Mouse (Mus musculus): ENCODE results near the gene Ahnak.
"Not testable (repeated sequence)": the region's sequence is repeated elsewhere in the genome, so short reads cannot be mapped to it uniquely, and the experiment has no call there.

Gene Ahnak

DNA sequence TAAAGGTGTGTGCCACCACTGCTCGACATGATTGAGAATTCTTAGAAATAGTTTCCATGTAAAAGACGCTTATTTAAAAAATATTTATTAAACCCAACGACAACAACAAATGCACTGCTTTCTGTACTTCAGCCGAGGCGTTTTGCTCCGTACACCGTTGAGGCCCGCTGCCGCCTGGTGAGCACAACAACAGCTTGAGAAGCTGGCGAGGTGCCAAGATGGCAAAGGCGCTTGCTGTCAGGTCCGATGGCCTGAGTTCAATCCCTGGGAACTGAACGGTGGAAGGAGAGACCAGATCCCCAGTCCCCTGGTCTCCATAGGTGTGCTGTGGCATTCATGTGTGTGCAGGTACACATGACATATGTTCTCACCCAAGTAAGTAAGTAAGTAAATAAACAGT lies 108.4 kb downstream of the Ahnak start:
- DNase-seq (ENCODE audit: low spot score), result no peak

DNA sequence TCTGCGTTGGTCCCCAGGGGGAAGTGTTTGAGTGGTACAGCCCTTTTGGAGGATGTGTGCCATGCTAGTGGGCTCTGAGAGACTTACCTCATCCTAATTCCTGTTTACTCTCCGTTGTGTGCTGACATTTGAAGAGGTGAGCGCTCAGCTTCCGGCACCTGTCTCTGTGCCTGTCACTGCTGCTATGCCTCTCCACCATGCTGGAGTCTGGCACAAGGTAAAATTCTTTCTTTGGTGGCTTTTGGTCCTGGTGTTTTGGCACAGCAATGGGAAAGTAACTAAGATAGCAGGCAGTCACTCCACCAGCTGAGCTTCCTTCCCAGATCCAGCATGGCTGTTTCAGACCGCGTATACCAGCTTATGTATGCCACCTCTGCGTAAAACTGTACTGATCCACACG lies 110.7 kb downstream of the Ahnak start:
- DNase-seq (ENCODE audit: low spot score), result no peak

DNA sequence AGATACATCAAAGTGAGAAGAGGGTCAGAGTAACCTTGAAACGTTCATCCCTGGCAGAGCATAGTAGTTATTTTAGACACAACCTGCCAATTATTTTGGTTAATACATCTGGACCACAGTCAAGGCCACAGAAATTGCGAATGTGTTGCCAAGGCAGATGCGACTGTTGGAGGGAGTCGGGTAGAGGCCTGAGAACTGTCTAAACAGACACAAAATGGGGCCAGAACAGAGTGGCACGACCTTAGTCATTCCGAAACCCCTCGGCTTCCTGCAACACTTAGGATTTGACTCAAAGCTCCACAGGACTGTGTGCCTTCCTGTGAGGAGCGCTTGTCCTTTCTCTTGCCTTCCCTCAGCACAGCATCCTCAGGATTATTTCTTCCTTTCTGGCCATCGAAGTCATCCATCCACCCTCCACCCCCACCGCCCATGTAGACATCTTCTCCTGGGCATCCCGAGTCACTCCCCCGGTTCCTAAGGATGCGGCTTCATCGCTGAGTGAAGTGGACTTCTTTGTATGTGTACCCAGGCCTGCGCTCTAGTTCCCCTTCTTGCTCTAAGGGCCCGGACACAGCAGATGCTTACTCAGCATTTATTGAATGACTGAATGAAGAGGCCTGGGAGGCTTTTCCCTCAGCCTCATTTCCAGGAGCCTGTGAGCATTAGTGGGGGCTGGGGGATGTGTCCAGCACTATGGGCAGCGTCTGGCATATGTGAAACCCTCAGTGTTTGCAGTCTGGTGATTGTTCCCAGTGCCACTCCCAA lies 111.4 kb downstream of the Ahnak start:
- no peak for DNase-seq (ENCODE audit: low spot score)

DNA sequence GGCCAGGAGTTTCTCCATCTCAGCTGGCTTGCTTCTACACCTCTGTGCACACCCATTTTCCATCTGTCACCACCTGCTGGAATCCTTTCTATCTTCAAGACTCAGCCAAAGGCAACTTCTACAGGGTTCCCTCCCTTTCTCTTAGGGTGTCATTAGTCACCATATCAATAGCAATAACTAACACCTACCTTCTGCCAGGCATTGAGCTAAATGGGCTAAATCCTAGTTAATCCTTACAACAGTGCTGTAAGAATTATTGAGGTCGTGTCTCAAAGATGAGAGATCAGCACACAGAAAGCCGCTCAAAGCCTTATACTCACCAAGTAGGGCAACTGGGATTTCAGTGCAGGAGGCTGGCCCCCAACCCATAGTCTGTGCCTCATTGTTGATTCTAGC lies 112.0 kb downstream of the Ahnak start:
- DNase-seq (ENCODE audit: low spot score), result no peak

DNA sequence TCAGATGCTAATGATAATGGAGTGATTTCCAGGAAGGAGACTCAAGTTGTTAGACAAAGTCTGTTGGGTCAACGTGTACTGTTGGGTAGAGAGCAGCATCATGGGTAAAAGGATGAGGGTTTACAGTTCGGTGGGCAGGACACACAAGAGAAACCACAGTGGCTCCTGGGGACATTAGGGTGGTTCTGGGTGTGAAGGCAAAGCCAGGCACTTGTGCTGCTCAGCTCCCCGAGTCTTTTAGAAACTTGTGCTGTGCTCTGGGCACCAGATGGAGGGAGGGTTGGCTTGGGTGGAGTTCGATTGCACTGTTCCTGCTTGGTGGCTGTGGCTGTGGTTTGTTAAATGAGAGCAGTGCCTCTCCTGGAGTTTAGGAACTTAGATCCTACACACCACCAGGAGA lies 114.9 kb downstream of the Ahnak start:
- no peak for DNase-seq (ENCODE audit: low spot score)

DNA sequence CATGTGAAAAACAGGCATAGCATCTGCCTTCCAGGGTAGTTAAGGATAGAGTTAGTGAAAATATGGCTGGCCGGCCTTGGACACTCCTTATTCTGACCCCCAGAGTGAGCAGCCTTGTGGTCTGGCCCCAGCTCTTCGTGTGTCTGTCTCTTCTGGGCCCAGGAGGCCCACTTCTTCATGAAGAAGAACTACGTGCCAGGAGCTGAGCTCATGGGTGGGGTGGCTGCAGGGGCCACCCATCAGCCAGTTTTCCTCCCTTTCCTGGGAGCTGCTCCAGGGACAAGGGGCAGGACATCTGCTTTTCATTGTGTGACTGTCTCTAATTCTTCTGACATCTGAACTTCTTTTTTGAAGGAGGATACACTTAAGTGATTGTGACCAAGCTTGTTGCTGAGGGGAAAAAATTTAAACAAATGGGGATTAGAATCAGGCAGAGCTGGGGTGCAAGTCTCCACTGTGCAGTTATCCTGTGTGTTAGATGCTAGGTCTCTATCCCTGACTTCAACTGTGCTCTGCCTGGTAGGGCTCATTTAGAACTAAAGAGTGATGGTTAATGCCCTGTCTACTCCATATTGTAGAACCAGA lies 116.1 kb downstream of the Ahnak start:
- no peak for DNase-seq (ENCODE audit: low spot score)

DNA sequence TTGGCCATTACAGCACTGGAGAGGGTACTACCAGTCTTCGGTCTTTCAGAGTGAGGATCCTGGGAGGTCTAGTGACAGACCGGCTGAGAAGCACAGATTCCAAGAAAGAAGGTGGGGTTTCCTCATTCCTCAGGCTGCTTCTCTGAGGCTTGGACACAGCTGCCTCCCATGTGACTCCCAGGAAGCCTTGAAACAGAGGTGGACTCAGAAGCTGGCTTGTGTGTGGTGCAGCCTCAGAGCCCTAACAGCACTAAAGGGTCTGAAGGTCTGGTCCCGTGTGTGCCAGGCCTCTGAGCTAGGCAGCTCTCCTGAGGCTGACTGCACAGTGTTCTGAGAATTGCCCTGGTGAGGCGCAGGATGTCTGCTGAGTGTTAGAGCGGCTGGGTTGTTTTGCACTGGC lies 117.0 kb downstream of the Ahnak start:
- no peak for DNase-seq (ENCODE audit: low spot score)

DNA sequence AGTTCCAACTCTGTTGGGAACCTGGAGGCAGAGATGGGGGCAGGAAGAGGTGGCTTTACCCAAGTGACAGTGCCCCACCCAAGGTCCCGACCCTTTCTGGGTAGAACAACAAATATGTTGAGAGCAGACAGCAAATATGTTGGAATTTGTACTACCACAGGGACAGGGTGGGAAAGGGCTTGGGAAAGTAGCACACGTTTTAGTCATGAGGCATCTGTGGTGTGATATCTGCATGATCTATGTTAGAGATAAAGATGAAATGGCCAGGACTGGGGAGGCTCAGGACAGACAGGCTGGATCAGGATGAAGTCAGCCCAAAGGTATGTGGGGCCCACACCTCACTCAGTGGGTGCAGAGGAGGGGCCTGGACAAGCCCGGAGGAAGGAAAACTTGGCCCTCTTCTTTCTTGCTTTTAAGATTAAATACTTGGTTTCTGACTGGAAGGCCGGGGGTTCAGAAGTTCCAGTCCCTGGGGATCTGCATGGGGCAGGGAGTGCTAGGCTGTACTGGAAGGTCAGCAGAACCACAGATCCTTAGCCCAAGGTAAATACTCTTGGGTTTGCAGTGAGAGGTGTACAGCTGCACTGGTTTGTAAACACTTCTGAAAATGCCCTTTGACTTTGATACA lies 117.8 kb downstream of the Ahnak start:
- DNase-seq (ENCODE audit: low spot score), result no peak

DNA sequence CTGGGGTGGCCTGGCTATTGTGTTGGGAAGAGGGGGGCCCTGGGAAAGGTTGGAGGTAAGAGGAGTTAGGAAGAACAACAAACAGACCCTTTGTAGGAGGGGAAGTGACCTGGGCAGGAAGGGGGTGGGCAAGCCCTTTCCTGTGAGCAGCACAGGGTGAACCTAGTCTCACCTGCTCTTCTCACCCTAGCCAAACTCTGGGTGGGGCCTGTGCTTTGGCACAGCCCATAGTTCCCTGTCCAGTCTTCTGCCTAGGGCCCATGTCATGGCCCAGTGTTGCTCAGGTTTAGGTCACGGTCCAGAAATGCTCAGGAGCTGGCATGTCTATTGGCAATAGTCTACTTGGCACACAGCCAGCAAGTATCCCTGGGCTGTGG lies 118.3 kb downstream of the Ahnak start:
- DNase-seq (ENCODE audit: low spot score), result no peak

DNA sequence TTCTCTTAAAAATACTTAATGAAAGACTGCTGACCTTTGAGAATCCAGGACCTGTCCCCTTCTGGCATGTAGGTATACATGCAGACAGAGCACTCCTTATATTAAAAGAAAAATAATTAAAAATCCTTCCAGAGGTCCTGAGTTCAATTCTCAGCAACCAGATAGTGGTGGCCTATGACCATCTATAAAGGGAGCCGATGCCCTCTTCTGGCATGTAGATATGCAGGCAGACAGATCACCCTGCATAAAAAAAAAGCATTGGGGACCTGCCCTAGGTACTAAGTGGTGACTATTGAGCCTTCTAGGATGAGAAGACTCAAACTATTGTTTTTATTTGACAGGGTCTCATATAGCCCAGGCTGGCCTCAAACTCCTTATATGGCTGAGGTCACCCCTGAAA lies 119.5 kb downstream of the Ahnak start:
- DNase-seq (ENCODE audit: low spot score), result no peak

DNA sequence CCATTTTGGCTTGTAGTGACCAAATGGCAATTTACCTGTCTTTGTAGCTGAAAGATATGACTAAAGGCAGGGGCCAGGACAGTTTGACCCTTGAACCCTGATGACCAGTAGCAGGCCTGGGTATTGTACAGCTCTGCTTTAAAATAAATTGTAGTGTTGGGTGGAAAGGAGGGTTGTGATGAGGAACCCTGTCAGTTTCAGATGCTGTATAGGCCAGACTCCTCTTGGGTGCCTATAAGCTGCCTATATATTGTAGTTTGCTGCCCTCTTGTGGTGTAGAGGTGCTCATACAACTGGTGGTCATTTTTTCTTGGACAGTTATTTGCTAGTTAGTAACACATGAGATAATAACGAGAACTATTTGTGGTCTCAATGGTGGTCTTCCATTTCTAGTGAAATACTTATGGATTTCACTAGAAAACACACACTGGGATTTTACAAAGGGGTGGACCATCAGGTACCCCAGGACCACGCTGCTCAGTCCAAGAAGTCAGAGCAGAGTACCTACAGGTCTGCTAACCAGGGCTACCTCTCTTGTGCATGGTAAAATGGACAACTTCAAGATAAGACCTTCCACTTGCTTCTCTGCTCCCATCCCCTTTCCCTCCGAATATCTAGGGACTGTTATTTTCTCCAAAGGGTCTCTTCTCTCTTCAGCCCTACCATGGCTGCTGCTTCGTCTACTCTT lies 121.2 kb downstream of the Ahnak start:
- peak; percentile 82 for DNase-seq (ENCODE audit: low spot score)

DNA sequence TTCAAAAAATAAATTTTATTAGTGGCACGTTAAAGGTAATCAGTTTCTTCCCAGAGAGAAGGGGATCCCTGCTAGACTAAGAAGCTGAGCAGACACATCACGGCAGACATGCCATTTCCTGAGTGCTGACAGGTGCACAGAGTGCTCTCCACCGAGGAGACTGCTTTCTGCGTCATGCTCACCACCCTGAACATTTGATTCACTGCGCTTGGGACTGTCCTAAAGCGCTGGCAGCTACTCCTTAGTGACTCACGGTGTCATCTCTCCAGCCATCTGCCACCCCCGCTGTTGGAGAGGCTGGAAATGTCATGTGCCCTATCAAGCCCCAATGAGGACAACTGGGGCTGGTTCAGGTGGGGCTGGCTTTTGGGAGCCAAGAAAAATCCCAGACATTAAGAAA lies 123.0 kb downstream of the Ahnak start:
- DNase-seq (ENCODE audit: low spot score), result no peak

DNA sequence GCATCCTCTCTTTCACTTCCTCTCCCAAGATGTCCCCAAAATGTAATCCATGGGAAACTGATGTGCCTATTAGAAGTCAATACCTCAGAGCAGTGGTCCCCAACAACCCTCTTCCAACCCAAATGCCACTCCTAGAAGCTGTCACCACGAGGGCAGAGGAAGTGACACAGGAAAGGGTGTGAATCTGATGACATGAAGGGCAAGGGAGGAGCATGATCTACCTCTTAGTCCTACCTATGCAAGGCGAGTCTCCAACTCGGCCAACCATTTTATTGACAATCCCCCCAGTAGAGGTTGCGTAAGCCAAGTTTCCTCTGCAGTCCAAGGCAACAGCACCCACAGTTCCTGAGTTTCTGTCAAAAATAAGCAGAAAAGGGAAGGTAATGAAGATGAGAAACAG lies 127.2 kb downstream of the Ahnak start:
- DNase-seq (ENCODE audit: low spot score), result no peak

DNA sequence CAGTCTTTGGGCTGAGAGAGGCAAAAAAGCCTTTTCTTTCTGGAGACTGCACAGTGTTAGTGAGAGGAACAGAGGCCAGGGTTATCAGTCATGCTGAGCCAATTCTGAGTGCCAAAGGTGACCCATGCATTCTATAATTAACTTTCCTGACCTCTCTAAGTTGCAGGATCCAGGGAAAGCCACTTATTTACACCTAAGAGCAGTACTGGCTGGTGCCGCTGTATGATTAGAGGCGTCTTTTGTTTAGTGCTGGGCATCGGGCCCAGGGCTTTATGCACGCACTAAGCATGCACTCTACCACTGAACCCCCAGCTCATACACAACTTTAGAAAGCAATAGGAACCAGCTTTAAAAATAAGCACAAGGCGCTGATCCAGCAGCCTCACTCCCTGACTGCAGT lies 128.2 kb downstream of the Ahnak start:
- no peak for DNase-seq (ENCODE audit: low spot score)

DNA sequence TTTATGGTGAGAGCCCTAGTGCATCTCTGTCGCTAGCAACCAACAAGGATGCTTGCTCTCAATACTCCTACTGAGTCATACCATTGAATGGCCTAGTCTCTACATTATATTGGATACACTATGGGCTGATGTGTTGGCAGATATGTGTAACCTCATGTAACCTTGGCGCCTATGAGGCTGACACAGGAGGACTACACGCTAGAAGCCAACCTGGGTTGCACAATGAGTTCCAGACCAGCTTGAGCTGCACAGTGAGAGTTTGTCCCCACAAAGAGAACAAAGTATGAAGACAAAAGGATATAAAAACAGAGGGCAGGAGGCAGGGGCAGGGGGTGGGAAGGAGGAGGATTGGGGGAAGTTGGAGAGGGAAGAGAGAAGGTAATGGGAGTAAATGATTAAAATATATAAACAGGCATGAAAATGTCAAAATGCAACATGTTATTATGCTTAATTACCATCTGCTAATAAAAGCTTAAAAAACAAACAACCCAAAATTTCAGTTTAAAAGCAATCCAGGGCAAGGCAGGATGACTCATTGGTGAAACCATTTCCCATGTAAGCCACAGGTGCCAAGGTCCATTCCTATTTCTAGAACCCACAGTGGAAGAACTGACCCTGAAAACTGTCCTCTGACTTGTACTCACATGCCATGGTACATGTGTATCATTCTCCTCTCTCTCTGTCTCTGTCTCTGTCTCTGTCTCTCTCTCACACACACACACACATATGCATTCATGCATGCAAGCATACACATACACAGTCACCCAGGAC lies 130.8 kb downstream of the Ahnak start:
- DNase-seq (ENCODE audit: low spot score), result no peak

DNA sequence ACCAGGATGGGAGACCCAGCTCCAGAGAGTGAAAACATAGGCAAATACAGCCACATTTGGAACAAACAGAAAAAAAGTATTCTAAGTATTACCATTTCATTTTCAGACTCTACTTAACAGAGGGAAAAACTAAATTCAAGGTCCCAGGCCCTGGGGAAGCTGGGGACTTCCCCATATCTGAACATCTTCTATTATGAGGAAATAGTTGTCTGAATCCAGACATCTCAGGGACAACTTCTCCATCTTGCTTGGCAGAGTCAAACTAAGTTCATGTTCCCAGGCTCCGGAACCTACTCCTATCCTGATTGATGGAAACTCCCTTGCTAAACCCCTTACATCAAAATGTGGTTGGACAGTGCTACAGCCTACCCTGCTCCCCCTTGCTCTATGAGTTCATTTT lies 133.3 kb downstream of the Ahnak start:
- no peak for DNase-seq (ENCODE audit: low spot score)

DNA sequence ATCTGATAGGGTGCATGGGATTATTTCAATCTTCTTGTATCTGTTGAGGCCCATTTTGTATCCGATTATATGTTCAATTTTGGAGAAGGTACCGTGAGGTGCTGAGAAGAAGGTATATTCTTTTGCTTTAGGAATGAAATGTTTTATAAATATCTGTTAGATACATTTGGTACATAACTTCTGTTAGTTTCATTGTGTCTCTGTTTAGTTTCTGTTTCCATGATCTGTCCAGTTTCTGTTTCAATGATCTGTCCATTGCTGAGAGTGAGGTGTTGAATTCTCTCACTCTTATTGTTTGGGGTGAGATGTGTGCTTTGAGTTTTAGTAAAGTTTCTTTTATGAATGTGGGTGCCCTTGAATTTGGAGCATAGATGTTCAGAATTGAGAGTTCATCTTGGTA lies 134.9 kb downstream of the Ahnak start:
- not testable (repeated sequence) for DNase-seq (ENCODE audit: low spot score)
